9 mouse cellular contexts compared by ENCODE assay signal in the genomic region with DNA sequence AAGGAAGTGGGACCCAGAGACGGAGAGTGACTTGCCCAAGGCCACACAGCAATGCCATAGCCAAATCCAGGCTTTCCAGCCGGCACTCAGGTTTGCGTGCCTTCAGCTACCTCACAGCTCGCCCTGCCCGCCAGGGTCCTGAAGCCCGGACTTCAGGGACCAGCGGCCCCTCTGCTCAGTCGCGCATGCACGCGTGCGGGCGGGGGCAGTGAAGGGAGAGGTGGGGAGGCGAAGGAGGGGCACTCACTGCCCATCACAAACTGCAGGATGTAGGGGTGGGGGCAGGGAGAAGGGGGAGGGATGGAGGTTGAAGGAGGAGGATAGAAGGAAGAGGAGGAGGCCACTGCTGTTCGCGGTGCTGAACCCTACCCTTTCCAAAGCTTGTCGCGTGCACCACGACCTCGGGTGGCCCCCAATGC. TPM values are rescaled to one million over a fixed set of nuclear protein-coding genes. Genes with fewer than 3 reads are reported as not detected.
DNase-seq lines count a peak whose midpoint lies in the region; ATAC-seq lines count a peak whose summit lies in the region.
"Had no signal": no experiment of that assay in that cellular context is flagged by ENCODE, and none has a peak within 500 bp of the region (broad histone marks: within the 10 kb centered on the region; RNA-seq: fewer than 3 reads in every experiment).

No protein-coding gene starts in this region.

- peaks cover 86% of the 10 kb centered on the region for H3K4me1 ChIP-seq in kidney, embryonic 15.5 days
- H3K4me1 ChIP-seq in embryonic facial prominence, embryonic 14.5 days (ENCODE audit: control insufficient read depth, insufficient read depth, low read length) = peaks cover 15% of the 10 kb centered on the region
- H3K4me1 ChIP-seq in intestine, embryonic 16.5 days (ENCODE audit: control insufficient read depth, insufficient read depth, low read length) = peaks cover 42% of the 10 kb centered on the region
- H3K4me1 ChIP-seq in neural tube, embryonic 11.5 days (ENCODE audit: control insufficient read depth, insufficient read depth, low read length) = peaks cover 25% of the 10 kb centered on the region

- DNase-seq in kidney, adult 11 months = no peak
- DNase-seq in embryonic facial prominence, embryonic 14.5 days (ENCODE audit: low spot score) = no peak
- no peak for DNase-seq in neural tube, embryonic 11.5 days (ENCODE audit: low spot score)
- DNase-seq in thymus, postnatal 14 days = no peak
- DNase-seq: lung, postnatal 10 days had no signal

- H3K36me3 ChIP-seq in kidney, embryonic 15.5 days = no peaks in the 10 kb centered on the region
- no peaks in the 10 kb centered on the region for H3K36me3 ChIP-seq in embryonic facial prominence, embryonic 14.5 days (ENCODE audit: control insufficient read depth, insufficient read depth, low read length)
- no peaks in the 10 kb centered on the region for H3K36me3 ChIP-seq in intestine, embryonic 16.5 days (ENCODE audit: control insufficient read depth, insufficient read depth, low read length)
- H3K36me3 ChIP-seq in neural tube, embryonic 11.5 days (ENCODE audit: control insufficient read depth, insufficient read depth, low read length) = no peaks in the 10 kb centered on the region

- no peak overlapping the region for H3K9ac ChIP-seq in kidney, embryonic 15.5 days
- H3K9ac ChIP-seq in embryonic facial prominence, embryonic 14.5 days (ENCODE audit: low read depth, low read length) = no peak overlapping the region
- H3K9ac ChIP-seq in intestine, embryonic 16.5 days (ENCODE audit: low read depth, low read length) = no peak overlapping the region
- H3K9ac ChIP-seq in neural tube, embryonic 11.5 days (ENCODE audit: low read length) = no peak overlapping the region; the same call in 1 of the 2 replicates

- H3K27me3 ChIP-seq in kidney, embryonic 15.5 days = peaks cover 100% of the 10 kb centered on the region
- peaks cover 100% of the 10 kb centered on the region for H3K27me3 ChIP-seq in embryonic facial prominence, embryonic 14.5 days (replicated peaks; ENCODE audit: control insufficient read depth, insufficient read depth, low read length)
- H3K27me3 ChIP-seq in intestine, embryonic 16.5 days (replicated peaks; ENCODE audit: control insufficient read depth, insufficient read depth, low read length) = peaks cover 100% of the 10 kb centered on the region
- H3K27me3 ChIP-seq in neural tube, embryonic 11.5 days (ENCODE audit: control insufficient read depth, insufficient read depth, low read length) = peaks cover 100% of the 10 kb centered on the region

- no peaks in the 10 kb centered on the region for H3K9me3 ChIP-seq in kidney, embryonic 15.5 days (replicated peaks)
- no peaks in the 10 kb centered on the region for H3K9me3 ChIP-seq in embryonic facial prominence, embryonic 14.5 days (ENCODE audit: control insufficient read depth, low read length)
- no peaks in the 10 kb centered on the region for H3K9me3 ChIP-seq in intestine, embryonic 16.5 days (ENCODE audit: control insufficient read depth, low read length)
- no peaks in the 10 kb centered on the region for H3K9me3 ChIP-seq in neural tube, embryonic 11.5 days (ENCODE audit: control insufficient read depth, low read length)

- H3K4me3 ChIP-seq in kidney, embryonic 15.5 days (replicated peaks) = peak overlapping the region; percentile 29
- H3K4me3 ChIP-seq in embryonic facial prominence, embryonic 14.5 days (ENCODE audit: low read depth, low read length) = peak overlapping the region; percentile 24
- H3K4me3 ChIP-seq in intestine, embryonic 16.5 days (ENCODE audit: low read length) = peak overlapping the region; percentile 35
- H3K4me3 ChIP-seq in neural tube, embryonic 11.5 days (ENCODE audit: low read depth, low read length) = peak overlapping the region; percentile 22; the same call in 1 of the 2 replicates

- H3K4me2 ChIP-seq in kidney, embryonic 15.5 days = peak overlapping the region; percentile 51
- peak overlapping the region; percentile 39 for H3K4me2 ChIP-seq in embryonic facial prominence, embryonic 14.5 days (ENCODE audit: low read depth, low read length)
- H3K4me2 ChIP-seq in intestine, embryonic 16.5 days (ENCODE audit: low read depth, low read length) = peak overlapping the region; percentile 33
- peak overlapping the region; percentile 30 for H3K4me2 ChIP-seq in neural tube, embryonic 11.5 days (ENCODE audit: low read depth)

- ATAC-seq in kidney, embryonic 15.5 days (replicated peaks; ENCODE audit: low FRiP score) = no peak
- no peak for ATAC-seq in embryonic facial prominence, embryonic 14.5 days (ENCODE audit: low read depth)
- ATAC-seq in intestine, embryonic 16.5 days = no peak
- no peak for ATAC-seq in neural tube, embryonic 11.5 days (ENCODE audit: insufficient read depth, low FRiP score, low TSS enrichment)
- ATAC-seq in CD4-positive, CD25-positive, alpha-beta regulatory T cell, adult 4 months = no peak
- ATAC-seq in megakaryocyte progenitor cell, adult 5-6 weeks (replicated peaks; ENCODE audit: poor library complexity) = no peak

- no peak overlapping the region for H3K27ac ChIP-seq in kidney, embryonic 15.5 days
- no peak overlapping the region for H3K27ac ChIP-seq in embryonic facial prominence, embryonic 14.5 days (replicated peaks; ENCODE audit: low read depth, low read length)
- H3K27ac ChIP-seq in intestine, embryonic 16.5 days (ENCODE audit: low read length) = no peak overlapping the region
- H3K27ac ChIP-seq in neural tube, embryonic 11.5 days (ENCODE audit: low read depth, low read length) = no peak overlapping the region

- WGBS in kidney, embryonic 15.5 days = under 1% methylated on average over 20 of the region's 20 CpGs
- WGBS in embryonic facial prominence, embryonic 14.5 days = 0% methylated on average over 20 of the region's 20 CpGs
- 2% methylated on average over 20 of the region's 20 CpGs for WGBS in intestine, embryonic 16.5 days
- WGBS in neural tube, embryonic 11.5 days = 0% methylated on average over 20 of the region's 20 CpGs

RNA-seq across cellular contexts. Expression of a gene that starts 1.9 kb away (rescaled TPM):
- polyA plus RNA-seq in kidney, embryonic 15.5 days (2015; fragmentation: Nextera tagmentation; extraction: Ambion mirVana) = not detected in 2 replicates
- 0.04 TPM in 1 of 2 replicates, not detected in the other for polyA plus RNA-seq in embryonic facial prominence, embryonic 14.5 days (2014; fragmentation: Nextera tagmentation; extraction: Ambion mirVana)
- not detected in 2 replicates for polyA plus RNA-seq in intestine, embryonic 16.5 days (2015; fragmentation: Nextera tagmentation; extraction: Ambion mirVana)
- polyA plus RNA-seq in neural tube, embryonic 11.5 days (2014; fragmentation: Nextera tagmentation; extraction: Ambion mirVana) = 7.6 and 7.7 TPM in 2 replicates
- polyA plus RNA-seq in CD4-positive, CD25-positive, alpha-beta regulatory T cell, adult 4 months (2017; shearing (Covaris generic)) = not detected
- total RNA-seq in megakaryocyte progenitor cell, adult 5-6 weeks (2015) = 0.07 TPM in 1 of 2 replicates, not detected in the other
- not detected in 2 replicates for total RNA-seq in megakaryocyte progenitor cell, adult 5-6 weeks (2017)
